Comparison of ENCODE assay signal across 12 mouse cellular contexts in the genomic region with DNA sequence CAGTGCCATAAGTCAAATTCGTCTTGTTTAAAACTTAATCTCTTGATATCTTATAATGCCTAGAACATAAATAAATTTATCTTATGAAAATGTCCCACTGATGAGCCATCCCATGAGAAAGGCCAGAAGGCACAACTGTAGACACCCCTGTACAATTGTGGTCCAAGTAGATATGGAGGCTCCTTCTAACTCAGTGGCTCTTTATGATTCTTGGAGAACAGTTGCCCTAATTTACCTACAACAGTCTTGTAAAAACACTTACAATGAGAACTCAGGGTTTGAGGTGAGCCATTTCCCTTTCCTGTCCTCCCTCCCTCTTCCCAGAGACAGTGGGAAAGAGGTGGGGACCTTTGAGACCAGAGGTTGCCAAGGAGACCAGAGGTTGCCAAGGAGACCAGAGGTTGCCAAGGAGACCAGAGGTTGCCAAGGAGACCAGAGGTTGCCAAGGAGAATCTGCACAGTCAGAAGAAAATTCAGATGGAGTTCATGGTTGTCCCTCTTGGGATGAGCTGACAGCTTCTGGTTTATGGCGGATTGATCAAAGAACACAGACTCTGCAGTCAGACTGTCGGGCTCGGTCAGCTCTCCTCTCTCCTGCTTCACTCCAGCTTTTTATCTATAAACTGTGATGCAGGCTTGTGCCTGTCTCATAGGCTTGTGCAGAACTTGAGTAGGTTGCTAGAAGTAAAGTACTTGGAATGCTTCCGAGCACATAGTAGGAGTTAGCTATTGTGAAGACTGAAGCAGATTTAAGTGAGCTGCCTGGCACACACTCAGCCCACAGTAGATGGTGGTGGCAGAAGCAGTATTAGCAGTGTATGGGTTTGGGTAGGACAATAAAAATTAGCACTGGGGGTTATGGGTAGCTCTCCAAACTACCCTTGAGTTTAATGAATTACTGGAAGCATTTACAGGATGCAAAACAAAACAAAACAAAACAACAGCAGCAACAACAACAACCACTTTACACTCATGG. TPM values are rescaled to one million over a fixed set of nuclear protein-coding genes. Genes with fewer than 3 reads are reported as not detected.
DNase-seq lines count a peak whose midpoint lies in the region; ATAC-seq and TF ChIP-seq lines count a peak whose summit lies in the region.
"Had no signal": no experiment of that assay in that cellular context is flagged by ENCODE, and none has a peak within 500 bp of the region (broad histone marks: within the 10 kb centered on the region; RNA-seq: fewer than 3 reads in every experiment).

No protein-coding gene starts in this region.

- peak overlapping the region; percentile 23 for H3K4me2 ChIP-seq in hindbrain, embryonic 12.5 days (replicated peaks)
- H3K4me2 ChIP-seq in midbrain, embryonic 16.5 days (ENCODE audit: low read length), result peak overlapping the region; percentile 38
- H3K4me2 ChIP-seq: lung, embryonic 14.5 days had no signal

- peak; percentile 52 for DNase-seq in embryo, embryonic 10 days (ENCODE audit: low spot score)
- DNase-seq in embryo, embryonic 9.5 days (ENCODE audit: extremely low spot score), result peak; percentile 39
- DNase-seq in thymus, postnatal 14 days, result no peak
- no peak for DNase-seq in layer of hippocampus, adult 2 months (ENCODE audit: low spot score in 2 of 2)
- DNase-seq in testis, postnatal 10 days (ENCODE audit: low spot score), result no peak
- no peak for DNase-seq in adipocyte (ENCODE audit: low spot score)
- DNase-seq: heart, adult 2 months; lung, embryonic 14.5 days; right cerebral cortex, postnatal 25 days had no signal

- ATAC-seq in hindbrain, embryonic 12.5 days (ENCODE audit: low FRiP score), result peak; percentile 91
- peak; percentile 97 for ATAC-seq in midbrain, embryonic 16.5 days
- ATAC-seq: inflammation-experienced regulatory T-cells, adult 6 months had no signal

- H3K4me1 ChIP-seq in hindbrain, embryonic 12.5 days, result peaks cover 20% of the 10 kb centered on the region
- H3K4me1 ChIP-seq in midbrain, embryonic 16.5 days (ENCODE audit: control insufficient read depth, insufficient read depth, low read length), result peaks cover 24% of the 10 kb centered on the region

- no peak overlapping the region for H3K4me3 ChIP-seq in hindbrain, embryonic 12.5 days
- H3K4me3 ChIP-seq in midbrain, embryonic 16.5 days (ENCODE audit: low read depth, low read length), result no peak overlapping the region
- H3K4me3 ChIP-seq in layer of hippocampus, adult 2 months, result no peak overlapping the region
- H3K4me3 ChIP-seq: heart, adult 2 months had no signal

- TF ChIP-seq CTCF in layer of hippocampus, adult 2 months (conservative IDR thresholded peaks at IDR 0.05), result no peak

- no peak overlapping the region for H3K9ac ChIP-seq in hindbrain, embryonic 12.5 days
- 0 out of 2 replicates have a peak overlapping the region, but pooled peaks have one; percentile 30 for H3K9ac ChIP-seq in midbrain, embryonic 16.5 days (ENCODE audit: low read depth, low read length)
- H3K9ac ChIP-seq: lung, embryonic 14.5 days had no signal

- no peaks in the 10 kb centered on the region for H3K9me3 ChIP-seq in hindbrain, embryonic 12.5 days (replicated peaks)
- H3K9me3 ChIP-seq in midbrain, embryonic 16.5 days (replicated peaks; ENCODE audit: control insufficient read depth, low read length, poor library complexity, severe bottlenecking), result no peaks in the 10 kb centered on the region

- no peaks in the 10 kb centered on the region for H3K36me3 ChIP-seq in hindbrain, embryonic 12.5 days
- no peaks in the 10 kb centered on the region for H3K36me3 ChIP-seq in midbrain, embryonic 16.5 days (ENCODE audit: control insufficient read depth, insufficient read depth, low read length)

- peak overlapping the region; percentile 82 for H3K27ac ChIP-seq in hindbrain, embryonic 12.5 days
- peak overlapping the region; percentile 90 for H3K27ac ChIP-seq in midbrain, embryonic 16.5 days (ENCODE audit: low read length)
- H3K27ac ChIP-seq in layer of hippocampus, adult 2 months, result no peak overlapping the region
- H3K27ac ChIP-seq: heart, adult 2 months had no signal

- H3K27me3 ChIP-seq in hindbrain, embryonic 12.5 days, result no peaks in the 10 kb centered on the region
- H3K27me3 ChIP-seq in midbrain, embryonic 16.5 days (ENCODE audit: control insufficient read depth, insufficient read depth, low read depth, low read length), result no peaks in the 10 kb centered on the region

- 52% methylated on average over 5 of the region's 5 CpGs for WGBS in hindbrain, embryonic 12.5 days
- WGBS in midbrain, embryonic 16.5 days, result 32% methylated on average over 5 of the region's 5 CpGs

RNA-seq across cellular contexts. Expression of gene Plekhh2, which starts 39.5 kb away (rescaled TPM):
- 3.8 and 4.7 TPM in 2 replicates for polyA plus RNA-seq in hindbrain, embryonic 12.5 days (2016; fragmentation: Nextera tagmentation; extraction: Ambion mirVana)
- 1.9 and 2.3 TPM in 2 replicates for polyA plus RNA-seq in midbrain, embryonic 16.5 days (2015; fragmentation: Nextera tagmentation; extraction: Ambion mirVana)
- total RNA-seq in layer of hippocampus, adult 2 months (2021), result 1 to 10 TPM; 5.2 to 5.8 TPM
- polyA plus RNA-seq: inflammation-experienced regulatory T-cells, adult 6 months had no signal

Comparison
In these comparisons a context has a peak if more than half of its experiments do, and no peak if none do; other contexts are left out.
1. DNase-seq: peak in embryo, embryonic 10 days (single experiment) and embryo, embryonic 9.5 days (single experiment); none in thymus, postnatal 14 days (single experiment), layer of hippocampus, adult 2 months (0 of 2), testis, postnatal 10 days (single experiment) and adipocyte (single experiment).